Mouse (Mus musculus) stomach, embryonic 14.5 days (tissue): Measurements from ENCODE around the gene Usp15. TPM values are rescaled to one million over a fixed set of nuclear protein-coding genes. Genes with fewer than 3 reads are reported as not detected.

Experiments used
- ATAC-seq: fragments of 200-750 bp; cut with Nextera tagmentation; 2 replicates; pipeline ENCODE4 v1.8.0; 2017; ENCODE audit warnings: low read depth, moderate TSS enrichment; ENCODE audit not compliant: insufficient number of reproducible peaks, insufficient read depth, low FRiP score
- H3K27ac ChIP-seq: fragments of 300-500 bp; sonication (generic); 2 replicates; pipeline ENCODE4 v1.5.1; 2014; ENCODE audit warnings: mild to moderate bottlenecking, low read length, moderate library complexity, mixed read lengths
- H3K27me3 ChIP-seq: fragments of 300-500 bp; sonication (generic); 2 replicates; pipeline ENCODE4 v1.6.1; 2014; ENCODE audit warnings: low read length, control low read depth, mixed read lengths; ENCODE audit not compliant: control insufficient read depth, insufficient read depth
- H3K36me3 ChIP-seq: fragments of 300-500 bp; sonication (generic); 2 replicates; pipeline ENCODE4 v1.6.1; 2014; ENCODE audit warnings: mild to moderate bottlenecking, control low read depth, low read length, moderate library complexity, mixed read lengths; ENCODE audit not compliant: control insufficient read depth, insufficient read depth
- H3K4me1 ChIP-seq: fragments of 300-500 bp; sonication (generic); 2 replicates; pipeline ENCODE4 v1.6.1; 2014; ENCODE audit warnings: low read length, control low read depth, mixed read lengths; ENCODE audit not compliant: control insufficient read depth, insufficient read depth
- H3K4me2 ChIP-seq: fragments of 300-500 bp; sonication (generic); replicated peaks from 2 replicates; pipeline ENCODE4 v1.6.1; 2014; ENCODE audit warnings: low read depth, low read length, control low read depth
- H3K4me3 ChIP-seq: fragments of 300-500 bp; sonication (generic); 2 replicates; pipeline ENCODE4 v1.5.1; 2014; ENCODE audit warnings: low read depth, low read length, control low read depth
- H3K9ac ChIP-seq: fragments of 300-500 bp; sonication (generic); replicated peaks from 2 replicates; pipeline ENCODE4 v1.6.1; 2014; ENCODE audit warnings: low read depth, mild to moderate bottlenecking, control low read depth, low read length, moderate library complexity, mixed read lengths
- H3K9me3 ChIP-seq: fragments of 300-500 bp; sonication (generic); 2 replicates; pipeline ENCODE4 v1.6.1; 2016; ENCODE audit warnings: low read depth, low read length, control low read depth; ENCODE audit not compliant: control insufficient read depth
- WGBS: fragments of 180-500 bp; shearing (Covaris S2); extraction: QIAGEN DNeasy Blood & Tissue Kit; methylation state at CpG from one replicate; pipeline ENCODE4 v1.1.7; 2014; 5-methylcytosine and 5-hydroxymethylcytosine counted together
- polyA plus RNA-seq: library from polyadenylated mRNA; unstranded; fragments of >200 nt; fragmentation: Nextera tagmentation; extraction: Ambion mirVana; gene quantifications from 2 replicates; pipeline ENCODE4 v1.2.1, GENCODE M21; 2014

The Usp15 gene
- polyA plus RNA-seq, 1 experiment from 2014 or later: 82.5 TPM

GRCm38 (mm10) chr10:123191038-123191437, 5.8 kb downstream of the Usp15 start:
- no peak for ATAC-seq
- Histone ChIP-seq H3K4me1 (0 out of 2 replicates have a peak, but pooled peaks cover 9% of the 10 kb centered on the region), H3K36me3 (no peaks in the 10 kb centered on the region), H3K27ac (no peak overlapping the region), H3K4me3 (no peak overlapping the region), H3K27me3 (no peaks in the 10 kb centered on the region), H3K9me3 (no peaks in the 10 kb centered on the region), H3K4me2 (no peak overlapping the region), H3K9ac (no peak overlapping the region)
- whole genome bisulfite sequencing: 74% methylated on average over 6 of the region's 6 CpGs

GRCm38 (mm10) chr10:123187337-123187736, 9.5 kb downstream of the Usp15 start:
- 78% methylated on average over 6 of the region's 6 CpGs for WGBS
- Histone ChIP-seq H3K27ac (no peak overlapping the region), H3K36me3 (no peaks in the 10 kb centered on the region), H3K4me1 (0 out of 2 replicates have a peak, but pooled peaks cover 10% of the 10 kb centered on the region), H3K4me2 (no peak overlapping the region), H3K27me3 (no peaks in the 10 kb centered on the region), H3K4me3 (no peak overlapping the region), H3K9ac (no peak overlapping the region), H3K9me3 (no peaks in the 10 kb centered on the region)
- ATAC-seq: no peak

- no peaks in the 10 kb centered on the region for H3K36me3 ChIP-seq
- no peak overlapping the region for H3K4me2 ChIP-seq
- 75% methylated on average over 6 of the region's 6 CpGs for WGBS
- no peak overlapping the region for H3K9ac ChIP-seq
- no peak overlapping the region for H3K4me3 ChIP-seq
- 0 out of 2 replicates have a peak, but pooled peaks cover 10% of the 10 kb centered on the region for H3K4me1 ChIP-seq
- no peak overlapping the region for H3K27ac ChIP-seq
- H3K27me3 ChIP-seq: no peaks in the 10 kb centered on the region
- no peak for ATAC-seq
- no peaks in the 10 kb centered on the region for H3K9me3 ChIP-seq
Measured at GRCm38 (mm10) chr10:123185907-123186306, 10.9 kb downstream of the Usp15 start.

GRCm38 (mm10) chr10:123183743-123184142, 13.1 kb downstream of the Usp15 start:
- H3K27ac ChIP-seq: no peak overlapping the region
- H3K4me2 ChIP-seq: no peak overlapping the region
- no peak overlapping the region for H3K9ac ChIP-seq
- no peaks in the 10 kb centered on the region for H3K27me3 ChIP-seq
- no peak overlapping the region for H3K4me3 ChIP-seq
- 0 out of 2 replicates have a peak, but pooled peaks cover 10% of the 10 kb centered on the region for H3K4me1 ChIP-seq
- WGBS: 46% methylated on average over 2 of the region's 2 CpGs
- H3K9me3 ChIP-seq: no peaks in the 10 kb centered on the region
- no peak for ATAC-seq
- H3K36me3 ChIP-seq: peaks cover 11% of the 10 kb centered on the region

- Histone ChIP-seq H3K4me1 (0 out of 2 replicates have a peak, but pooled peaks cover 10% of the 10 kb centered on the region), H3K4me3 (no peak overlapping the region), H3K4me2 (no peak overlapping the region), H3K9me3 (no peaks in the 10 kb centered on the region), H3K36me3 (peaks cover 11% of the 10 kb centered on the region), H3K27ac (no peak overlapping the region), H3K27me3 (no peaks in the 10 kb centered on the region), H3K9ac (no peak overlapping the region)
- no peak for ATAC-seq
- 42% methylated on average over 7 of the region's 7 CpGs for WGBS
Measured at GRCm38 (mm10) chr10:123183243-123183642, 13.6 kb downstream of the Usp15 start.

- Histone ChIP-seq H3K36me3 (peaks cover 11% of the 10 kb centered on the region), H3K9me3 (no peaks in the 10 kb centered on the region), H3K27me3 (no peaks in the 10 kb centered on the region), H3K9ac (no peak overlapping the region), H3K27ac (no peak overlapping the region), H3K4me1 (0 out of 2 replicates have a peak, but pooled peaks cover 8% of the 10 kb centered on the region), H3K4me3 (no peak overlapping the region), H3K4me2 (no peak overlapping the region)
- ATAC-seq: no peak
- WGBS: 85% methylated on average over 3 of the region's 3 CpGs
Measured at GRCm38 (mm10) chr10:123182391-123182790, 14.4 kb downstream of the Usp15 start.

- no peak overlapping the region for H3K4me2 ChIP-seq
- H3K27ac ChIP-seq: no peak overlapping the region
- peaks cover 19% of the 10 kb centered on the region for H3K36me3 ChIP-seq
- no peak for ATAC-seq
- H3K27me3 ChIP-seq: no peaks in the 10 kb centered on the region
- H3K9me3 ChIP-seq: no peaks in the 10 kb centered on the region
- no peak overlapping the region for H3K9ac ChIP-seq
- no peak overlapping the region for H3K4me3 ChIP-seq
- 69% methylated on average over 4 of the region's 4 CpGs for WGBS
- H3K4me1 ChIP-seq: no peaks in the 10 kb centered on the region
Measured at GRCm38 (mm10) chr10:123175771-123176170, 21.0 kb downstream of the Usp15 start.

- WGBS: 86% methylated on average over 6 of the region's 6 CpGs
- no peak overlapping the region for H3K4me2 ChIP-seq
- H3K27ac ChIP-seq: no peak overlapping the region
- no peak overlapping the region for H3K9ac ChIP-seq
- no peak overlapping the region for H3K4me3 ChIP-seq
- ATAC-seq: no peak
- peaks cover 34% of the 10 kb centered on the region for H3K36me3 ChIP-seq
- H3K9me3 ChIP-seq: no peaks in the 10 kb centered on the region
- H3K27me3 ChIP-seq: no peaks in the 10 kb centered on the region
- H3K4me1 ChIP-seq: no peaks in the 10 kb centered on the region
Measured at GRCm38 (mm10) chr10:123170898-123171297, 25.9 kb downstream of the Usp15 start.

GRCm38 (mm10) chr10:123165542-123165941, 31.3 kb downstream of the Usp15 start:
- Histone ChIP-seq H3K9me3 (no peaks in the 10 kb centered on the region), H3K27me3 (no peaks in the 10 kb centered on the region), H3K27ac (no peak overlapping the region), H3K36me3 (peaks cover 31% of the 10 kb centered on the region), H3K4me2 (no peak overlapping the region), H3K4me3 (no peak overlapping the region), H3K4me1 (no peaks in the 10 kb centered on the region), H3K9ac (no peak overlapping the region)
- ATAC-seq: no peak
- 98% methylated on average over 3 of the region's 3 CpGs for WGBS
